Mouse (Mus musculus) embryonic facial prominence, embryonic 12.5 days (tissue): Measurements from ENCODE around the gene Bend4. TPM values are rescaled to one million over a fixed set of nuclear protein-coding genes. Genes with fewer than 3 reads are reported as not detected.

ENCODE experiments used
- ATAC-seq: fragments of 200-750 bp; cut with Nextera tagmentation; 2 replicates; pipeline ENCODE4 v1.8.0; 2017; ENCODE audit not compliant: insufficient number of reproducible peaks, insufficient read depth, low FRiP score, low TSS enrichment
- H3K27ac ChIP-seq: fragments of 300-500 bp; sonication (generic); 2 replicates; pipeline ENCODE4 v1.5.1; 2016; ENCODE audit warnings: mild to moderate bottlenecking
- H3K27me3 ChIP-seq: fragments of 300-500 bp; sonication (generic); 2 replicates; pipeline ENCODE4 v1.6.1; 2016; ENCODE audit warnings: mild to moderate bottlenecking, moderate library complexity
- H3K36me3 ChIP-seq: fragments of 300-500 bp; sonication (generic); 2 replicates; pipeline ENCODE4 v1.6.1; 2016; ENCODE audit warnings: mild to moderate bottlenecking
- H3K4me1 ChIP-seq: fragments of 300-500 bp; sonication (generic); 2 replicates; pipeline ENCODE4 v1.6.1; 2016
- H3K4me2 ChIP-seq: fragments of 300-500 bp; sonication (generic); replicated peaks from 2 replicates; pipeline ENCODE4 v1.6.1; 2016; ENCODE audit warnings: mild to moderate bottlenecking, moderate library complexity
- H3K4me3 ChIP-seq: fragments of 300-500 bp; sonication (generic); 2 replicates; pipeline ENCODE4 v1.5.1; 2016; ENCODE audit warnings: mild to moderate bottlenecking
- H3K9ac ChIP-seq: fragments of 300-500 bp; sonication (generic); 2 replicates; pipeline ENCODE4 v1.6.1; 2016; ENCODE audit warnings: mild to moderate bottlenecking, moderate library complexity
- H3K9me3 ChIP-seq: fragments of 300-500 bp; sonication (generic); 2 replicates; pipeline ENCODE4 v1.6.1; 2016; ENCODE audit warnings: mild to moderate bottlenecking, moderate library complexity
- WGBS: fragments of 180-500 bp; shearing (Covaris S2); methylation state at CpG from one replicate; pipeline ENCODE4 v1.1.7; 2016; 5-methylcytosine and 5-hydroxymethylcytosine counted together
- polyA plus RNA-seq: library from polyadenylated mRNA; unstranded; fragments of >200 nt; fragmentation: Nextera tagmentation; extraction: Ambion mirVana; gene quantifications from 2 replicates; pipeline ENCODE4 v1.2.1, GENCODE M21; 2016

The Bend4 gene
- polyA plus RNA-seq, 1 experiment from 2014 or later = 4.5 TPM

GRCm38 (mm10) chr5:67377044-67377621 is 51.0 kb downstream of the Bend4 start:
- Histone ChIP-seq H3K4me1 (no peaks in the 10 kb centered on the region), H3K9me3 (no peaks in the 10 kb centered on the region), H3K4me2 (no peak overlapping the region), H3K4me3 (no peak overlapping the region), H3K27me3 (no peaks in the 10 kb centered on the region), H3K36me3 (no peaks in the 10 kb centered on the region), H3K9ac (no peak overlapping the region), H3K27ac (no peak overlapping the region)
- ATAC-seq = no peak
- WGBS = 80% methylated on average over 8 of the region's 8 CpGs

DNA sequence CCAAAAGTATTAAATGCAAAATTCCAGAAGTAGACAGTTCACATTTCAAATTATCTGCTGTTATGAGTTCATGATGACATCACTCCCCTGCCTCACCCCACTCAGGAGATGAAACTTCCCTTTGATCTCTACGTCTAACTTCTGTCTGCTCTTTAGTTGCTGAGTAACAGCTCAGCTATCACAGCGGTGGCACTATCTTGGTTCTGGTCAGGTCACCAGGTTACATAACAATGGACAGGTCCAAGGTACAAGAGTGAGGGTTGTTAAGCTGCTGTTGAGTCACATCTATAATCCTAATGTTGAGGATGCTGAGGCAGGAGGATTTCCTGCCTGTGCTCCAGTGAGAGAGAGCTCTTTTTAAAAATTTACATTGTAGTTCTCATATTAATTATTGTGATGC is 65.2 kb downstream of the Bend4 start:
- no peaks in the 10 kb centered on the region for H3K27me3 ChIP-seq
- H3K9ac ChIP-seq = no peak overlapping the region
- H3K27ac ChIP-seq = no peak overlapping the region
- no peaks in the 10 kb centered on the region for H3K4me1 ChIP-seq
- no peak for ATAC-seq
- no peak overlapping the region for H3K4me2 ChIP-seq
- no peaks in the 10 kb centered on the region for H3K36me3 ChIP-seq
- no peaks in the 10 kb centered on the region for H3K9me3 ChIP-seq
- no peak overlapping the region for H3K4me3 ChIP-seq
- WGBS = 72% methylated on average over 2 of the region's 2 CpGs

DNA sequence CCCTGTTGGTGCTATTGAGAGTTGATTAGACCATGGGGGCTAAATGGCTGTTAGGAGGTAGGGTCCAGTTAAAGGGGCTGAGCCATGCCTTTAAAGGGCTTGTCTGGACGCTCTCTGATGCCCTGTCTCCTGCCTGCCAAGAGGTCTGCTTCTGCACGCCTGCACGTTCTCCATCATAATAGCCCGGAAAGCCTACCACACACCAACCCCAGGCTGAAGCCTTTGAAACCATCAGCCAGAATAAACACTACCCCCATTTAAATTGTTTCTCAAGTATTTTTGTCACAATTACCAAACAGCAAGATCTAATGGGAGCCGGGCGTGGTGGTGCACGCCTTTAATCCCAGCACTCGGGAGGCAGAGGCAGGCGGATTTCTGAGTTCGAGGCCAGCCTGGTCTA is 65.8 kb downstream of the Bend4 start:
- Histone ChIP-seq H3K4me1 (no peaks in the 10 kb centered on the region), H3K27me3 (no peaks in the 10 kb centered on the region), H3K4me2 (no peak overlapping the region), H3K36me3 (no peaks in the 10 kb centered on the region), H3K27ac (no peak overlapping the region), H3K9ac (no peak overlapping the region), H3K9me3 (no peaks in the 10 kb centered on the region), H3K4me3 (no peak overlapping the region)
- ATAC-seq = no peak
- WGBS = 93% methylated on average over 10 of the region's 10 CpGs

GRCm38 (mm10) chr5:67348949-67349348 is 79.2 kb downstream of the Bend4 start:
- Histone ChIP-seq H3K4me2 (no peak overlapping the region), H3K4me1 (no peaks in the 10 kb centered on the region), H3K27me3 (no peaks in the 10 kb centered on the region), H3K27ac (no peak overlapping the region), H3K4me3 (no peak overlapping the region), H3K9ac (no peak overlapping the region), H3K9me3 (no peaks in the 10 kb centered on the region), H3K36me3 (peaks cover 56% of the 10 kb centered on the region)
- ATAC-seq = 0 out of 2 replicates have a peak, but pooled peaks have one; percentile 28
- WGBS = 73% methylated on average over 10 of the region's 10 CpGs

DNA sequence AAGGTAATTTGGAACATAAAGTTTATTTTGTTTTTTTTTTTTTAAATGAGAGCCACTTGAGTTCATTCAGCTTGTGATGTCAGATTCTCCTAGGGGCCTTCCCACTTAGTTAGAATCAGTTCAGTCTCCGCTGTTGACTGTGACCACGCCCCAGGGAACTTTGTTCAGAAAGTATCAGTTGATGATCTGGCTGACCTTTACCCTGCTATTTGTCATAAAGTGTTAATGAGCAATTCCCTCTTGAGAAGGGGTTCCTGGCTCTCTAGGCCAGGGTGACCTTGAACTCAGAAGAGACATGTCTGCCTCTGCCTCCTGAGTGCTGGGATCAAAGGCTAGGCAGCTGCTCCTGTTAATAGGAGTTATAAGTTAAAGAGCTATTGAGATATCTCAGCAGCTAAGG is 81.0 kb downstream of the Bend4 start:
- no peak overlapping the region for H3K27ac ChIP-seq
- no peaks in the 10 kb centered on the region for H3K4me1 ChIP-seq
- H3K4me2 ChIP-seq = no peak overlapping the region
- 84% methylated on average over 2 of the region's 2 CpGs for WGBS
- no peak overlapping the region for H3K9ac ChIP-seq
- H3K36me3 ChIP-seq = peaks cover 56% of the 10 kb centered on the region
- H3K9me3 ChIP-seq = no peaks in the 10 kb centered on the region
- no peak overlapping the region for H3K4me3 ChIP-seq
- H3K27me3 ChIP-seq = no peaks in the 10 kb centered on the region
- no peak for ATAC-seq

Other genes starting within 250 kb of the Bend4 start
- gene Tmem33, start 167.7 kb downstream of the Bend4 start, polyA plus RNA-seq = 81.0 and 81.7 TPM in 2 replicates
- 109 and 114 TPM in 2 replicates for gene Slc30a9, start 121.4 kb downstream of the Bend4 start, polyA plus RNA-seq
- gene Shisa3, start 179.6 kb upstream of the Bend4 start, polyA plus RNA-seq = 11.0 and 16.0 TPM in 2 replicates